ENCODE assay signal across 8 mouse cellular contexts in genomic region chr6:146501316-146501865, GRCm38 (mm10). TPM values are rescaled to one million over a fixed set of nuclear protein-coding genes. Genes with fewer than 3 reads are reported as not detected.
DNase-seq lines count a peak whose midpoint lies in the region; ATAC-seq and TF ChIP-seq lines count a peak whose summit lies in the region.

No protein-coding gene starts in this region.

- under 1% methylated on average over 30 of the region's 30 CpGs for WGBS in intestine, embryonic 14.5 days
- WGBS in liver, embryonic 12.5 days (ENCODE audit: insufficient replicate concordance): under 1% methylated on average over 30 of the region's 30 CpGs
- WGBS in stomach, embryonic 16.5 days: under 1% methylated on average over 30 of the region's 30 CpGs

- no peaks in the 10 kb centered on the region for H3K36me3 ChIP-seq in intestine, embryonic 14.5 days (ENCODE audit: control insufficient read depth, insufficient read depth, low read length)
- no peaks in the 10 kb centered on the region for H3K36me3 ChIP-seq in liver, embryonic 12.5 days
- no peaks in the 10 kb centered on the region for H3K36me3 ChIP-seq in stomach, embryonic 16.5 days (ENCODE audit: control insufficient read depth, insufficient read depth, low read length)

- H3K4me1 ChIP-seq in intestine, embryonic 14.5 days (replicated peaks; ENCODE audit: control insufficient read depth, insufficient read depth, low read length): peaks cover 3% of the 10 kb centered on the region; the same call in 1 of the 2 replicates
- H3K4me1 ChIP-seq in liver, embryonic 12.5 days: peaks cover 32% of the 10 kb centered on the region
- H3K4me1 ChIP-seq in stomach, embryonic 16.5 days (ENCODE audit: control insufficient read depth, insufficient read depth, low read length): peaks cover 8% of the 10 kb centered on the region; the same call in 1 of the 2 replicates

- no peak for TF ChIP-seq CTCF in layer of hippocampus, adult 2 months (conservative IDR thresholded peaks at IDR 0.05)

- peak overlapping the region; percentile 87 for H3K4me2 ChIP-seq in intestine, embryonic 14.5 days (ENCODE audit: low read length)
- H3K4me2 ChIP-seq in liver, embryonic 12.5 days: peak overlapping the region; percentile 90
- peak overlapping the region; percentile 96 for H3K4me2 ChIP-seq in stomach, embryonic 16.5 days (ENCODE audit: low read depth, low read length)

- peak; percentile 41 for ATAC-seq in intestine, embryonic 14.5 days (replicated peaks; ENCODE audit: low FRiP score, low TSS enrichment, low read depth)
- peak; percentile 29 for ATAC-seq in liver, embryonic 12.5 days
- ATAC-seq in stomach, embryonic 16.5 days (ENCODE audit: insufficient read depth, low FRiP score): peak; percentile 30; the same call in 1 of the 2 replicates

- H3K9me3 ChIP-seq in intestine, embryonic 14.5 days (ENCODE audit: control insufficient read depth, low read length): no peaks in the 10 kb centered on the region
- H3K9me3 ChIP-seq in liver, embryonic 12.5 days (replicated peaks): no peaks in the 10 kb centered on the region
- H3K9me3 ChIP-seq in stomach, embryonic 16.5 days (replicated peaks; ENCODE audit: control insufficient read depth, low read length): no peaks in the 10 kb centered on the region

- H3K9ac ChIP-seq in intestine, embryonic 14.5 days (ENCODE audit: low read length): peak overlapping the region; percentile 54
- peak overlapping the region; percentile 50 for H3K9ac ChIP-seq in liver, embryonic 12.5 days
- H3K9ac ChIP-seq in stomach, embryonic 16.5 days (ENCODE audit: low read length): peak overlapping the region; percentile 84

- no peaks in the 10 kb centered on the region for H3K27me3 ChIP-seq in intestine, embryonic 14.5 days (replicated peaks; ENCODE audit: control insufficient read depth, insufficient read depth, low read length)
- H3K27me3 ChIP-seq in liver, embryonic 12.5 days (replicated peaks): peaks cover 52% of the 10 kb centered on the region
- H3K27me3 ChIP-seq in stomach, embryonic 16.5 days (ENCODE audit: control insufficient read depth, insufficient read depth, low read length): no peaks in the 10 kb centered on the region

- peak overlapping the region; percentile 63 for H3K4me3 ChIP-seq in layer of hippocampus, adult 2 months
- peak overlapping the region; percentile 77 for H3K4me3 ChIP-seq in intestine, embryonic 14.5 days (ENCODE audit: low read depth, low read length)
- H3K4me3 ChIP-seq in liver, embryonic 12.5 days: peak overlapping the region; percentile 66
- peak overlapping the region; percentile 71 for H3K4me3 ChIP-seq in stomach, embryonic 16.5 days (replicated peaks; ENCODE audit: low read length)

- peak overlapping the region; percentile 91 for H3K27ac ChIP-seq in layer of hippocampus, adult 2 months
- H3K27ac ChIP-seq in intestine, embryonic 14.5 days (ENCODE audit: low read depth): peak overlapping the region; percentile 30
- peak overlapping the region; percentile 62 for H3K27ac ChIP-seq in liver, embryonic 12.5 days
- H3K27ac ChIP-seq in stomach, embryonic 16.5 days (ENCODE audit: low read length): peak overlapping the region; percentile 55

- no peak for DNase-seq in layer of hippocampus, adult 2 months (ENCODE audit: low spot score in 2 of 2)
- no peak for DNase-seq in layer of hippocampus, adult 9-10 months (ENCODE audit: low spot score)
- peak; percentile 29 to 40 for DNase-seq in cerebellum, postnatal 10 days
- peak; percentile 21 to 60 for DNase-seq in gastrocnemius, postnatal 4 days (ENCODE audit: low spot score in 2 of 2)
- DNase-seq in intestine, embryonic 14.5 days (ENCODE audit: low spot score): peak; percentile 82
- peak; percentile 35 to 44 for DNase-seq in monocyte, adult 2 months (ENCODE audit: low read depth in 1 of 2, low spot score in 2 of 2)

RNA-seq across cellular contexts. Expression of gene Itpr2, which starts 0.6 kb away (rescaled TPM):
- total RNA-seq in layer of hippocampus, adult 2 months (2021): 10 to 100 TPM; 15.6 to 22.1 TPM
- total RNA-seq in gastrocnemius, postnatal 4 days (2021): 10 to 100 TPM; 18.9 to 22.3 TPM
- 7.6 and 8.1 TPM in 2 replicates for polyA plus RNA-seq in intestine, embryonic 14.5 days (2014; fragmentation: Nextera tagmentation; extraction: Ambion mirVana)
- polyA plus RNA-seq in liver, embryonic 12.5 days (2016; fragmentation: Nextera tagmentation; extraction: Ambion mirVana): 2.8 and 4.1 TPM in 2 replicates
- 13.2 and 14.8 TPM in 2 replicates for polyA plus RNA-seq in stomach, embryonic 16.5 days (2015; fragmentation: Nextera tagmentation; extraction: Ambion mirVana)

Comparison
In these comparisons a context has a peak if more than half of its experiments do, and no peak if none do; other contexts are left out.
1. DNase-seq: peak in cerebellum, postnatal 10 days (2 of 2), gastrocnemius, postnatal 4 days (2 of 2), intestine, embryonic 14.5 days (single experiment) and monocyte, adult 2 months (2 of 2); none in layer of hippocampus, adult 2 months (0 of 2) and layer of hippocampus, adult 9-10 months (single experiment).
2. H3K27ac ChIP-seq: peak in every context shown above with its lines; median percentile 91 in layer of hippocampus, adult 2 months; 62 in liver, embryonic 12.5 days; 55 in stomach, embryonic 16.5 days; 30 in intestine, embryonic 14.5 days.
3. Peak in every context shown above with its lines, with median percentiles within 50 percentile points of each other: H3K4me3 ChIP-seq, ATAC-seq, H3K4me2 ChIP-seq and H3K9ac ChIP-seq.